Mouse (Mus musculus) ovary, adult 18-20 months (tissue): ENCODE measurements at regions not wholly inside any gene's neighbourhood (a gene's known extent, or its start where the extent isn't known, plus 50 kb on each side); places are given as distances from the start of the nearest gene placed in this dataset.

Experiments
- DNase-seq: peaks from one replicate; pipeline ENCODE4 v3.0.0; 2022; ENCODE audit warnings: low spot score, mixed read lengths

DNA sequence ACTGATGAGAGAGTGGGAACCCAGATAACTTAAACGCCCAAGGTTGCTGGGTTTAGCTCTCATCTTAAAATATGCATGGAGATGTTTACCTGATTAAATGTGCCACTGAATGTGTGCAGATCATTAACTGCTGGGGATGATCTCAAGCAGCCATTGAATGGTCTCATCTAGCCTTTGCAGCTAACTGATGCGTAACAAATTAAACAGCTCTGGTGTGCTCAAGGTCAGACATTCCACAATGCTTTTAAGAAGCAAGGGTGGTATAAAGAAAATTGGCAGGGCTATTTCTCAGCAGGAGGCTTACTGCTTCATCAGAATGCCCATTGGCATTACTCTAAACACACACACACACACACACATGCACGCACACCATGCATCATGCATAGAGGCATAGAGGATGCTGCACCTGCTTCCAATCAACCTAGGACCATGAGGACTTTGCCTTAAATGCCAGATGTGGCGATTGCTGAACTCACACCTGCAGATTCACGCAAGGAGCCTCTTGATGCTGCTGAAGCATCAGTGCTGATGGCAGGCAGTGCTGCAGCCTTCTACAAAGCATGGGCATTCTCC is 333.4 kb downstream of the Ice1 start:
- DNase-seq = no peak

DNA sequence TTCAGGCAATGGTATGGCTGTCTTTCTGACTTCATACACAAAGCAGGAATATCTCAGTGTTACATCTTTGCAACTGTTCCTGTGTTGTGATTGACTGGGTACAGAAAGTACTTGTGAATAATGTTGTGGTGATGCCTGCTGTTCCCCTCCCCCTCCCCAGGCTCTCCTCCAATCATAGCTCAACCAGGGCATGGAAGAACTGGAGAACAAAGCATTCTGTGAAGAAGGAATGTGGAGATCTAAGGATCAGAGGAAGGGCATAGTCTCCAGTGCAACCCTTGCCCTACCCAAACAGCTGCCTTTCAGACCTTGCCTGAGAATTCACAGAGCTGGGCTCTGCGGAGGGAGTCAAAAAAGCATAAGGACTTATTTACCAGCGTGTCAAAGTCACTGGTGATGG is 326.9 kb downstream of the Ice1 start:
- DNase-seq = no peak

DNA sequence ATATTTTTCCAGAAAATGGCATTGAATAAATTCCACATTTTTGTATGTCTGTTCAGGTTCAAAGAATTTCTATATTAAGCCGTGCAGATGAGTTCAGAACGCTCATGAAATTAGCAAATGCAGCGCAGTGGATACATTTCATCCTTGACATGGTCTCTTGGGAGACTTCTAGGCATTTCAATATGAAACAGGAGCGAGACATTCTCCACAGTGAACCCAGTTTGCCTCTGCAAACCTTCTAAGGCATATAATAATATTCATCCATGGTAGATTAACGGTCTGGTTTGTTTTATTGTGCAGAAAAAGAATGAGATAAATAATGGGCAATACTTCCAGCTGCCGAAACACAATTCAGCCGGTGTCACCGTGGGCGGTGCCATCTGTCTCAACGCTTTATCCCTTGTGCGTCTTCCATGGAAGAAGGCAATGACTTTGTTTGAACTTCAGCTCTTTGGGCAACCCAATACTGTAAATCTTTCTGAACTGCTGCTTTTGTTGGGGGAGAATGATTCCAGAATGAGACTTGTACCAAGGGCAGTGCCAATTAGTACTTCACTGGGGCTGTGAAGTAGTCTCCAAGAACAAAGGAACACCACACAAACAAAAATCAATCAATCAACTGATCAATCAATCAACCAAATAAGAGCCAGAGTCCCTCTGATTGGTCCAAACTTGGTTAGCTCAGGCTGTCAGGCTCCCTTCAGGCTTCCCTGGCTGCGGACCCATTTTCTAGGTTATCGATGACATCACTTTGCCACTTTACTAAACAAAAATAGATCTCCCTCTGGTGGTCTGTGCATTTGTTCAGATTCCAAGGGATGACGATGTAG is 326.0 kb downstream of the Ice1 start:
- DNase-seq = no peak

DNA sequence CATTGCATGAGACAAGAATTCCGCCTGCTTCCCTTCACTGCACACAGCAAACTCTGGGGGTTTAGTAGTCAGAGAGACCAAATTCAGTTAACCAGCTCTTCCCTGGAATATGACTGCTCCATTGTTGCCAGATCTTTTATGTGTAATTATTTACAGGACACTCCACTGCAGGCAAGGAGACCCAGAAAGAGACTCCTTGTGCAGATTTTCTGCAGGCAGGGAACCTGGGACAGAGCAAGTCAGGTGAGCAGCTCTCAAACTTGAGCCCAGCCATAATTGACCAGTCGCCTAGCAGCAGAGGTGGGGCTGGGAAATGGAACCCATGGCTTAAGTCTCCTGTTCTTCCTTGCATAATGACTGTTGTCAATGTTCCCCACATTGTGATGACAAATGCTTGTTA is 324.2 kb downstream of the Ice1 start:
- DNase-seq = no peak

DNA sequence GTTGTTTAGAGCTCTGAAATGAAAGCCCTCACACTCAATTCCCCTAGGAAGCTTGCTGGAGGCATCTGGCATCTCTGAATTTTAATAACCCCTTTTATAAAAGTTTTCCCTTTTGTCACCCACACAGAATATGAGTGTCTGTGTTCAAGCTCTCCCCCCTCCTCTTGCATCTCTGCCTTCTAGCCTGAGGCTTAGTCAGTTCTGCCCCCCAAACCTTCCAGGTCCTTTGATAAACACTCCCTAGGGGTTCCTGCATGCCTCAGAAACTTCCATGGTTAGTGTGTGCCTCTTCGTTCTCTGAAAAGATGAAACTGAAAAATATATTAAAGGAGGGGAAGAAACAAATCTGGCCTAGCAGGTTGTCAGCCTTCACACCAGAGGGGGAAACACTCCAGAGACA is 313.9 kb downstream of the Ice1 start:
- DNase-seq = no peak

DNA sequence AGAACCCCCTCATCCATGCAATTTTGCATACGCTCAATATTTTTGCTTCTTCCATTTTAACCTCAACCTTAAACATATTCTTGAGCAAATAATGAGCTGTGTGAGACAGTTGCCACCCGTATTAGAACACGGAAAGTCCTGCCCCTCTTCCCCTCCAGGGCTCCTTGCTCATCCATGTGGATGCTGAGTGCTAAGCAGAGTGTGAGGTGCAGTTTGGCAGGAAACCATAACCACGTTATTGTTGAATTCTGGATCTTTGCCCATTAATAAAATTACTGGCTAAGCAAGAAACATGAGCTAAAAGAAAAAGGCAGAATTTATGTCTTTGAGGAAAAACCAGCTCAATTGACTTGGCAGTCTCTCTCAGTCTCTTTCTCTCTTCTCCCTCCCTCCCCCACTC is 301.4 kb downstream of the Ice1 start:
- DNase-seq = no peak

DNA sequence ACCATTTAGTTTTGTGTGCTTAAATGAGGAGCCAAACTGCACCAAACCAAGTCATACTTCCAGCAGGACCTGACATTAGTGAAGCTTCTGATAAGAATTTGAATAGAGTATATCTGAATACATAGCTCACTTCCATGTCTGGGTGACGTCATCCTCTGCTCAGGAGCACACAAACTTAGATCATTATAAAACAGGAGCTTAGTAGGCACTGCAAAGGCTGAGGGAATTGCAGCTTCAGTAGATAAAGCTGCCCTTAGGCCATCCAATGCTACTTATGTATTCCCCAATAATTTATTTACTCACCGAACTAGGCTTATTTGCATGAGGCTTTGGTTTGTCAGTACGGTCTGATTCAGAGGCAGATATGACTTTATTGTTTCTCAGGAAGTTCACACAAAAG is 297.0 kb downstream of the Ice1 start:
- no peak for DNase-seq

DNA sequence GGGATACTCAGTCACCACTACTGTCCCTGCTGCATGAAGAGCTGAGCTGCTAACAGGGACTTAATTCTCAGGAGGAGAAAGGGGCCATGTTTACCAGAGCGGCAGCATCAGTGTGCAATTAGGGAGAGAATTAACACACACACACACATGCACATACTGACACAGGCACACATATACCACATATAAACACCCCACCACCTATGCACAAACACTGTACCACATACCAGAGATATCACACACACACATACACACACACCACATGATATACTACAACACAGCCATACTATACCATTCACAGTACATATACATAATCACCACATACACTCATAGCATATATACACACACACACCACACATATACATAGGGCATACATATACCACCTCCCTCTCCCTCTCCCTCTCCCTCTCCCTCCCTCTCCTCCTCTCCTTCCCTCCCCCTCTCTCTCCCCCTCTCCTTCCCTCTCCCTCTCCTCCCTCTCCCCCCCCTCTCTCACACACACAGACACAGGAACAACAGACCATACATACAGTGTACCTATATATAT is 294.2 kb downstream of the Ice1 start:
- no peak for DNase-seq

DNA sequence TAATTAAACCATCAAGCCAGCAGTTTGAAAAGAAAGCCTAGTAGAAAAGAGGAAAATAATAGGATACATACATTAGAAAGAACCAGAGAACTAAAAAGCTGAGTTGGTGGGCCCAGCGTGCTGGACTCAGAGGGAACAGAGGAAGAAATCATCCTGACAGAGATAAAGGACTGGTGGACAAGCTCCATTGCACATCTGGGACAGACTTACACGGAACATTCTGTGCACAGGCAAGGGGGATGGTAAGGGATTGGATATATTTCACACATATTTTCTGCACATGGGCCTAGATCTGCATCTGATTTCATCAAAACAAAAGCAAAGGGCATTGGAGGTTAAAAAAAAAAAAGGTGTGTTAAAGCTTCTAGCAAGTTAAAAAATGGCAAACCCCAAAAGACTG is 293.5 kb downstream of the Ice1 start:
- DNase-seq = no peak

DNA sequence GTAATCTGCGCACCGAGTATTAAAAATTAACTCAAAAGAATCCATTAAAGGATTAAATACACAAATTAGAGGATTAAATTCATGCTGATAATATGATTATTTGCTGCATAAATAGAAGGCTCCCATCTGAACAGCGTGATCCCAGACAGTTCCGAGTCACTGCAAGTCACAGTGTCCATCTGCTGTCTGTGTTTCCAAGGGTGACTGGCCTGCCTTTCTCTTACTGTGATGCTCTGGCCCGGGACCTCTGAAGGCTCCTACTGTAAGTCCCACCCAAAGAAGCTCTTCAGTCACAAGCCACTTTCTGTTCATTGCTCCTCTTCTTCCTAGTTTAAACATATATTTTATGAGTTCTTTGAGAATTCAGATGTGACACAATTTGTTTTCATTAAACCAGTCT is 293.1 kb downstream of the Ice1 start:
- no peak for DNase-seq

DNA sequence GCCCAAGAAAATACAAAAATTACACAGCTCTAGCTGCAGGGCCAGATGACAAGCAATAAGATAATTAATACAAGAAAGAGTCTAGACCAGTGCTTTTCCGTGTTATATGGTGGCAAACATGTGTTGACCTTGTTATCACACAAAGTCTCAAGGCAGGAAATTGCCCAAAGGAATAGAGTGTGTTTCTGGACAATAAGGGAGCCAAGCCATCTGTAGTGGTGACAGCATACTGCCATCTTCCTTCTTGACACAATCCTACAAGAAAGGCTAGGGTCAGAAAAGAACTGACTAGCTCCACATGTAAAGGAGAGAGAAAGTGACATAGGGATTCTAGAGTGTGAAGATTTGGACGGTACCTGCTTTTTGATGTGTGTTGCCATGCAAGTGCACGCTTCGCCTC is 289.0 kb downstream of the Ice1 start:
- DNase-seq = no peak

DNA sequence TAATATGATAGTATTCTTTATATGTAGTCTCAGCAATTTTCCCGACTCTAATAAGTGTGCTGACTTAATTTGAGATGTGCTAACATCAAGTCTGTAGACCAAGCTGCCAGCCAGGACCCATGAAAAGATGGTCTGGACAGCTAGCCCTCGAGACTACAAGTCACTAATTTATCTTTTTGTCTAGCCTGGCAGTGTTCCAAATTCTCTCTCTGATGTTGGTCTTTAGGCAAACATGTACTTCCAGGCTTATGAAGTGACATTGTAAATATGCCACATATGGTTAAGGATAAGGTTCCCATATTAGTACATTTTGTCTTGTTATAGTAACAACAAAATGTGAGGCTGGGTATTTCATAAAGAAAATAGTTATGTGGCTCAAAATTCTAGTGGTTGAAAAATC is 288.5 kb downstream of the Ice1 start:
- no peak for DNase-seq

DNA sequence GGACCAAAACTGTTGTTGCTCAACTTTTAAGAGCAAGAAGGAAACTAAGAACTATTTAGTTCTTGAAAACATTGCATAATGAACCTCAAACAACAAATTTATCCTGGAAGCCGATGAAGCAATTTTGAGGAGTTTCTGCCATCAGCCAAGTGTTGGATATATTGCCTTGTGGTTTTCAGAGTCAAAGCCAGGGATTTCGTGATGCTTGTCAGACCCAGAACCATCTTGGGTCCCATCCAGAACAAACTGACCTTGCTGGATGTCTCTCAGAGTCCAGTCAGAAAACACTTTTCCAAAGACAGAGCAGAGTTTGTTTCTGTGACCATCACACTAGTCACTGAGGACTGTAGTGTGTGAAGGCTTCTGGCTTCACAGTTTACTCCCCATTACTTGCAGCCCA is 267.8 kb downstream of the Ice1 start:
- peak; percentile 4 for DNase-seq

DNA sequence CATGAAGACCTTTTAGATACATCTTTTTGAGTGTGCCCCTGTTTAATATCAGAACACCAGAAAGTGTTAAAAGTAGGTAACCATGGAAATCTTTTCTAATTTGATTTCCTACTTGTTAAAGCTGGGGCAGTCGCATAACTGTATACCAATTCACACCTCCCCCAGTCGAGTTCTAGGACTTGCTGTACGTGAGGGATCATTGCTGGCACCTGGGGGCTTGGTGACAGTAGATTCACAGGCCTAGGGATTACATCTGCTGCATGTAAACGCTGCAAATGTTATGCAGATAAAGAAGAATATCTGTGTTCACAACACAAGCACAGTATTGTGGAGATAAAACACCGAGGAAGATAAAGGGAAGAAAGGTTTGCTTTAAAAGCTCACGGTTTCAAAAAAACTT is 256.7 kb downstream of the Ice1 start:
- DNase-seq = no peak

DNA sequence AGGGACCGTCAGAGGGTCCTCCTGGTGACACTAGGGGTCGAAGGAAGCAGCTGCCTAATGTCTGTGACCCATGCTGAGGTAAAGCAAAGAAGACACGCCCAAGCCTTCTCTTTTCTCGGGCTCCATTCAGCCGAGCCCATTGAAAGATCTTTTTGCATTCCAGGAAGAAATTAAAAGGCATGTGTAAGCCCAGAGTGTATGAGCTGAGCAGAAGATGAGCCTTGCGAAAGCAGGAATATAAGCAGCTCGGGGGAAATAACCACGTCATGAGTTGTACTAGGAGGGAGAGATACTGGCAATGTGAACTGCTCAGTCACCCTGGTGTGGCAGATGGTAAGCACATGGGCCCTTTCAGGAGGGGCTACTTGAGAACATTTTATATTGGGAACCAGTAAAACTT is 252.1 kb downstream of the Ice1 start:
- no peak for DNase-seq

DNA sequence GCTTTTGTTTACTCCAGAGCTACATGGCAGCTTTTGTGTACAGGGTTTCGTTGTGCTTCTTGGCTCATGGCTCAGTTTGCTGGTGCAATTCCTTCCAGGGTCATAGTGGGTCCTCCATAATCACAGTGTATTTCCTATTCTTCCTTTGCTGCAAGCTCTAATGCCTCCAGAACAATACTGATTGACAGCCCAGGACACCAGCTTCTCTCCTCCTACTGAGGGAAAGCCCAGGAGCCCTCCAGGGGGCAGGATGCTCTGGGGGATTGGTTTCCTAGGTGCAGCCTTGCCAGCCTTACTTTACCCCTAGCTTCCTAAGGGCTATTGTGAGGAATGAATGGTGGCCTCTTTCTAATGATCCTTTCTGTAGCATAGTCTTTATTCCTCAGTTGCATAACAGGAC is 224.6 kb downstream of the Ice1 start:
- no peak for DNase-seq

DNA sequence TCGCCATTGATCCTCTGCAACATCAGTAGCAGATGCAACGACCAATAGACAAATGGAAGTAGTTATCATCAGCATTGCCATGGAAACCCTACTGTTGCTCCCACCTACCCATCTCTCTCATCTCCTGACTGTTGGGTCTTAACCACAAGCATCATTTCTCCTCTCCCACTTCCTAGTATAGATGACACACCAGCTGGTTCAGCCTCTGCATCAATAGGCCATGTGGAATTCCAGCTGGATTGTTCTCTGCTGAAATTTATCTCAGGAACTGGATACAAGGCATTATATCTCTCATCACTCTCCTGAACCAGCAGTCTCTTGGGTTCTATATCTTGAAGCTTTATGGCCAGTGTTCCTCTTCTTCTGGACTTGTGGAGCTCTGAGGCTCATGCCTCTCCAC is 219.3 kb downstream of the Ice1 start:
- DNase-seq = no peak

DNA sequence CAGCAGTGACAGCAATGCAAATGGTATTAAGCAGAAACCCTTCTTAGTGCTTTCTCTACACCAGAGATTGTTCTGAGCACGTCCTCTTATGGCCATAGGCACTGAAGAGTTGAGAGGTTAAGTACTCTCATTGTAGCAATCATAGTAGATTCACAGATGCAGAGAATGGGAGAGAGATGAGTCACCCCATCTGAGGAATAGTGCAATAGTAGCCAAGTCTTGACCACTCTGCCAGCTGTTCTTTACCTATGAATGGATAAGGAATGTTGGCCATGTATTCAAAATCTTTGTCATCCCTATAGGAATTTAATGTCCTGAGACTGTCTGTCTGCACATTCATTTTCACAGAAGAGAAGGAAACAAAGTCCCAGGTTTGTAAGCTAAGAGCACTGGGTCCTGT is 198.0 kb downstream of the Ice1 start:
- DNase-seq = no peak

DNA sequence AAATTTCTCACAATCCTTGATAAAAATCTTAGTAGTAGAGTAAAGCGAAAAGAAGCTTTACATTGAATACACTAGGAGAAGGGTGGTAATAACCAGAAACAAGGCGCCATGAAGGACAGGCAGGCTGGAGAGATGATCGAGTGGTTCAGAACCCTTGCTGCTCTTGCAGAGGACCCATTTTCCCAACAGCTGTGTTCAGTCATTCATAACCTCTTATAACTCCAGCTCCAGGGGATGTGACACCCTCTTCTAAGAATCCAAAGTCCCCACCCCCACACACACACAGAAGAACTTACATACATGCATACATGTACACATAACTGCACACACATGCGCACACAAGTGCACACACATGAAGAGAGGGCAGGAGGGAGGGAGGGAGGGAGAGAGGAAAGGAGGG is 190.5 kb downstream of the Ice1 start:
- no peak for DNase-seq

DNA sequence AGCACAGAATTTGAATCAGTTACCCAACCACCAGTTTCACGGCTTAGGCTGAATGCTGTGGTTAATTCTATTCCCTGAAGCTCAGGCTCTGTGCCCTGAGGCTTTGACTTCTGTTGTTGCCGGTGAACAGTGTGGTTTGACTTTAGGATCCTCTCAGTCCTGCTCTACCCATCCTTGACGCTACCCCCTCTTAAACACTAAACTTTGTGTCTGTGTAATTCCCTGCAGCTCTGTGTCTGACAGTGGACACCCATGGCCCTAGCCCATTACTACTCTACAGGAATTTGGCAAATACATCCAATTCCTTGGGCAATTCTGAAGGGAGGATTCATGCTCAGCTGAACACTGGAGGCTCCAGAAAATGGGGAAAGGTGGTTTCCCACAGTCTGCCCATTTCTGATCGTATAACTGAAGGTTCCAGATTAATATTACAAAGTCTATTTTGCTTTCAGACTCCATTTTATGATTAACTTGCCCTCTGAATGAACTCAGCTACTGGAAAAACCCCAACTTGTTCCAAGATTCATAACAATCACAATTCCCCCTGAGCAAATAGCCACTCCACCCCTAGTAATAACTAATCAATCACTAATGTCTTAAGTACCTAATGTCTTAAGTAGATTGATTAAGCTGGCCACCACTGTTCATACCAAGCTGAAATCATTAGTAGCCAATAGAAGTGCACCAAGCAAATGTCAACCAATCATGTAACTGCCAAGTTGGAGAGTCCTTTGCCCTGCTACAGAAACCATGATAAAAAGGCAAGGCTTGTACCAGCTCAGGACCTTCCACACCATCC is 182.6 kb downstream of the Ice1 start:
- no peak for DNase-seq

DNA sequence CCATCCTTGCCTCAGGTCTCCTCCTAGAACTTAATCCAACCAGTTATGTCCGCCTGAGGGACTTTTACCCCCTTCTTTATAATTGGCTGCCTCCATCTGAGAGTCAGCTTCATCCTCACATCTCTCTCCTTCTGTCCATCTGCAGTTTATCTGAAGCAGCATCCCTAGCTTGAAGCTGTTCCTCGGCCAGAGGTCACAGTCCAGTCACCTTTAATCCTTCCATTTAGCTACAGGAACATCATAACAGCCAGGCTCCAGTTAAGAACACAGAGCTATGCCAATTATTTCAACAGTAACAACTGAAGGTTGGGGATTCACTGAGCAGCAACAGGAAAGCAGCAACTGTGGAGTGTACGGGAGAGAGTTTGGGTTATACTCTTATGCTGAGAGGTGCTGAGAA is 179.0 kb downstream of the Ice1 start:
- DNase-seq = no peak

DNA sequence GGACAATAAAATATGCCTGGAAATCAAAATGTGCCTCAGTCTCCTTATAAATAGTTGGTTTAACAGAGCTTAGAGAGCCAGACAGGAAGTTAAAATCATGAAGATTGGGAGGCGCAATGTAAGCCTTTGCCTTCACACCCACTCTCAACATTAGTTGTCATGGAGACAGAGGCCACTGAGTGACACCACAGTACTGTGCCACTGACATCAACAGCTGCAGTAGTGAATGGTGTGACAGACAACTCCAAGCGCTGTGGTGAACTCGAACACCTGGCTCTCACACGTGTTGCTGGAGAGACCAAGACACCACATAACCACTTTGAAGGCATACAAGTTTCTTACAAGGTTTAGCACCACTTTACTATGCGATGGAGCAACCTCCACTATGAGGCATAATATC is 172.4 kb downstream of the Ice1 start:
- no peak for DNase-seq

DNA sequence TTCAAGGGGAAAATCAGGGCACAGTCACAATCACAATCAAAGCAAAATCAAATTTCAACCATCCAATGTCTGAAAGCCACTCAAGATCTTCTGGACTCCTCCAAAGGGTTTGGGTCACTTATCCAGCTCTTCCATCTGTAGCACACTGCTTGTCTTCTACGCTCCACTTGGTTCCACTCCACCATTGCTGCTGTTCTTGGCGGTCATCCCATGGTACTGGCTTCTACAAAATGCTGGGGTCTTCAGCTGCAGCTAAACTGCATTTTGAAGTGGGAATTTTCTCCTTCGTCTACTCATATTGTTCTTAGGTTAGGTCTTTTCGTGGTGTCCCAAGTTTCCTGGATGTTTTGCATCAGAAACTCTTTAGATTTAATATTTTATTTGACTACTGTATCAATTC is 162.7 kb downstream of the Ice1 start:
- DNase-seq = no peak
